Mouse (Mus musculus) MEL (cell line): Measurements from ENCODE around the gene Gm4216. TPM values are rescaled to one million over a fixed set of nuclear protein-coding genes. Genes with fewer than 3 reads are reported as not detected.
"Not testable (repeated sequence)": the region's sequence is repeated elsewhere in the genome, so short reads cannot be mapped to it uniquely, and the experiment has no call there.

Experiments used
- DNase-seq: peaks from one replicate; pipeline ENCODE4 v3.0.0; 2011; ENCODE audit warnings: low read depth, low spot score
- H3K27ac ChIP-seq: 2 replicates; pipeline ENCODE4 v1.5.1; 2012; ENCODE audit warnings: low read depth, mild to moderate bottlenecking, control low read depth, low read length, moderate library complexity; ENCODE audit not compliant: control insufficient read depth
- H3K27me3 ChIP-seq, 2 experiments: fragments of 150-350 bp in 1 of 2; sonication (generic) in 1 of 2; 2 replicates each; pipeline ENCODE4 v1.6.1; 2012; ENCODE audit warnings: low read length in 2 of 2, mild to moderate bottlenecking in 2 of 2, improper control_type of control experiment in 1 of 2, moderate library complexity in 1 of 2; ENCODE audit not compliant: insufficient read depth in 2 of 2, control insufficient read depth in 1 of 2
- H3K36me3 ChIP-seq, 2 experiments: 2 replicates each; pipeline ENCODE4 v1.6.1; 2012 to 2014; ENCODE audit warnings: low read length in 2 of 2, improper control_type of control experiment in 1 of 2, inconsistent platforms in 1 of 2, mild to moderate bottlenecking in 1 of 2; ENCODE audit not compliant: insufficient read depth in 2 of 2, control insufficient read depth in 1 of 2
- H3K4me1 ChIP-seq, 2 experiments: fragments of 150-350 bp in 1 of 2; sonication (generic) in 1 of 2; 2 replicates each; pipeline ENCODE4 v1.6.1; 2012; ENCODE audit warnings: low read length in 2 of 2, improper control_type of control experiment in 1 of 2, mild to moderate bottlenecking in 1 of 2; ENCODE audit not compliant: insufficient read depth in 2 of 2, control insufficient read depth in 1 of 2
- H3K4me3 ChIP-seq, 2 experiments: fragments of 150-350 bp in 1 of 2; sonication (generic) in 1 of 2; 2 replicates each; pipeline ENCODE4 v1.5.1; 2012; ENCODE audit warnings: low read depth in 2 of 2, low read length in 2 of 2, mild to moderate bottlenecking in 2 of 2, moderate library complexity in 2 of 2, control low read depth in 1 of 2, improper control_type of control experiment in 1 of 2; ENCODE audit not compliant: control insufficient read depth in 1 of 2, insufficient read depth in 1 of 2
- H3K79me2 ChIP-seq: 2 replicates; pipeline ENCODE4 v1.6.1; 2012; ENCODE audit warnings: mild to moderate bottlenecking, low read length, moderate library complexity; ENCODE audit not compliant: control insufficient read depth, poor library complexity, insufficient read depth
- H3K9ac ChIP-seq: 2 replicates; pipeline ENCODE4 v1.6.1; 2012; ENCODE audit warnings: low read depth, mild to moderate bottlenecking, control low read depth, low read length, moderate library complexity; ENCODE audit not compliant: control insufficient read depth, poor library complexity, severe bottlenecking
- H3K9me3 ChIP-seq: fragments of 150-350 bp; sonication (generic); replicated peaks from 2 replicates; pipeline ENCODE4 v1.6.1; 2012; ENCODE audit warnings: mild to moderate bottlenecking, low read length, improper control_type of control experiment, moderate library complexity; ENCODE audit not compliant: insufficient read depth
- polyA plus RNA-seq, 2 experiments: library from polyadenylated mRNA; stranded (reverse) in 1 of 2; unstranded in 1 of 2; fragments of >175 nt in 1 of 2; fragments of >200 nt in 1 of 2; gene quantifications; 2 replicates each; pipeline versions ENCODE4 v1.2.1 to v1.2.4; 2012; ENCODE audit warnings: low replicate concordance in 2 of 2, low read depth in 1 of 2; ENCODE audit not compliant: insufficient read length in 2 of 2, insufficient read depth in 1 of 2, missing spikeins in 1 of 2
- total RNA-seq: library from RNA; depleted of rRNA; stranded (reverse); fragments of 300-350 nt; gene quantifications from 2 replicates; pipeline ENCODE4 v1.2.3, GENCODE M21; 2012; rRNA removed

Gene Gm4216
- not detected in 2 replicates for total RNA-seq
- polyA plus RNA-seq = not detected

DNA sequence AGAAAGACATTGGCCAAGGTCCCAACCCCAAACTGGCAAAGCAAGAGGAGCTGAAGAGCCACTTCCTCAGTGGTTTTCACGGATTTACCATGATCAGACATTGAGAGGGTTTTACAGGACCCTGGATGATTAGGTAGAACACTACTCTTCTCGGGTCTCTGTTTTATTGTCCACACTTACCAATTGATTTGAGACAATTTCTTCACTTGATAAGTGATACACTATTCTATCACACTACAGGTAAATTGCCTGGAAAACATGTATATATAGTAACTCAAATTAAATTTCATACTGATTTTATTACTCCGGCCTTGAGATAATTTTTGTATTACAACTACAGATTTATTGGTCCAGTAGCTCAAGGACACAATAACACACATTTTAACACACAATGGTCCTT is at the start of gene Gm4216:
Gene Gm4216 (minus strand): TSS at position 101 of the 400 bp plus-strand sequence.
- H3K27ac ChIP-seq, H3K79me2 ChIP-seq, H3K36me3 ChIP-seq, H3K4me1 ChIP-seq, H3K4me3 ChIP-seq, H3K27me3 ChIP-seq, H3K9ac ChIP-seq, H3K9me3 ChIP-seq, DNase-seq: not testable (repeated sequence)

DNA sequence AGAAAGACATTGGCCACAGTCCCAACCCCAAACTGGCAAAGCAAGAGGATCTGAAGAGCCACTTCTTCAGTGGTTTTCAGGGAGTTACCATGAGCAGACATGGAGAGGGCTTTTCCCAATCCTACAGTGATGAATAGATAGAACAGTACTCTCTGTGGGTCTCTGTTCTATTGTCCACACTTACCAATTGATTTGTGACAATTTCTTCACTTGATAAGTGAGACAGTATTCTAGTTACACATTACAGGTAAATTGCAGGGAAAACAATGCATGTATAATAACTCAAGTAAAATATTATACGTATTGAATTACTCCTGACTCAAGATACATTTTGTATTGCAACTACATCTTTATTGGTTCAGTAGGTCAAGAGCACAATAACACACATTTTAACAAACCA is 47.6 kb upstream of the Gm4216 start, which contains the start of gene Gm8720:
Gene Gm8720 (minus strand): TSS at position 101 of the 400 bp plus-strand sequence.
- not testable (repeated sequence) for H3K4me3 ChIP-seq

DNA sequence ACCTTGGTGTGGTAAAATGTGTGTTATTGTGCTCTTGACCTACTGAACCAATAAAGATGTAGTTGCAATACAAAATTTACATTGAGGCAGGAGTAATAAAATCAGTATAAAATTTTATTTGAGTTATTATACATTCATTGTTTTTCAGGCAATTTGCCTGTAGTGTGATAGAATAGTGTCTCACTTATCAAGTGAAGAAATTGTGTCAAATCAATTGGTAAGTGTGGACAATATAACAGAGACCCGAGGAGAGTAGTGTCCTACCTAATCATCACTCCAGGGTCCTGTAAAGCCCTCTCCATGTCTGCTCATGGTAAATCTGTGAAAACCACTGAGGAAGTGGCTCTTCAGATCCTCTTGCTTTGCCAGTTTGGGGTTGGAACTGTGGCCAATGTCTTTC is 35.5 kb upstream of the Gm4216 start, which contains the start of gene Vmn1r163:
Gene Vmn1r163 (plus strand): TSS at position 301 of the 400 bp plus-strand sequence.
- DNase-seq, H3K4me1 ChIP-seq, H3K9ac ChIP-seq, H3K79me2 ChIP-seq, H3K36me3 ChIP-seq, H3K27ac ChIP-seq, H3K27me3 ChIP-seq, H3K9me3 ChIP-seq, H3K4me3 ChIP-seq: not testable (repeated sequence)

More for the DNA sequence above, 47.6 kb upstream of the Gm4216 start, which contains the start of gene Gm8720:
- not testable (repeated sequence) for H3K9ac ChIP-seq, DNase-seq, H3K27ac ChIP-seq, H3K36me3 ChIP-seq, H3K9me3 ChIP-seq, H3K4me1 ChIP-seq, H3K79me2 ChIP-seq, H3K27me3 ChIP-seq

DNA sequence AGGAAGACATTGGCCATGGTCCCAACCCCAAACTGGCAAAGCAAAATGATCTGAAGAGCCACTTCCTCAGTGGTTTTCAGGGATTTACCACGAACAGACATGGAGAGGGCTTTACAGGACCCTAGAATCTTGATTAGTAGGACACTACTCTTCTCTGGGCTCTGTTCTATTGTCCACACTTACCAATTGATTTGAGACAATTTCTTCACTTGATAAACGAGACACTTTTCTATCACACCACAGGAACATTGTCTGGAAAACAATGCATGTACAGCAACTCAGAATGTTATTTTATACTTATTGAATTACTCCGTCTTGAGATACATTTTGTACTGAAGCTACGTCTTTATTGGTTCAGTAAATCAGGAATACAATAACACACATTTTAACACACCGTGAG is 35.1 kb downstream of the Gm4216 start, which contains the start of gene Gm4214:
Gene Gm4214 (minus strand): TSS at position 101 of the 400 bp plus-strand sequence.
- DNase-seq, H3K9me3 ChIP-seq, H3K4me1 ChIP-seq, H3K27ac ChIP-seq, H3K27me3 ChIP-seq, H3K79me2 ChIP-seq, H3K9ac ChIP-seq, H3K36me3 ChIP-seq, H3K4me3 ChIP-seq: not testable (repeated sequence)

Other genes with a start within 250 kb of the Gm4216 start
- gene Vmn1r158, start 229.1 kb downstream of the Gm4216 start, total RNA-seq = not detected in 2 replicates
- not detected for gene Vmn1r158, start 229.1 kb downstream of the Gm4216 start, polyA plus RNA-seq
- not detected in 2 replicates for gene Vmn1r159, start 176.3 kb downstream of the Gm4216 start, total RNA-seq
- not detected for gene Vmn1r159, start 176.3 kb downstream of the Gm4216 start, polyA plus RNA-seq
- not detected in 2 replicates for gene Vmn1r160, start 148.7 kb downstream of the Gm4216 start, total RNA-seq
- gene Vmn1r160, start 148.7 kb downstream of the Gm4216 start, polyA plus RNA-seq = not detected
- not detected in 2 replicates for gene Gm4214, start 35.2 kb downstream of the Gm4216 start, total RNA-seq
- gene Gm4214, start 35.2 kb downstream of the Gm4216 start, polyA plus RNA-seq = not detected
- not detected in 2 replicates for gene Vmn1r163, start 35.6 kb upstream of the Gm4216 start, total RNA-seq
- not detected for gene Vmn1r163, start 35.6 kb upstream of the Gm4216 start, polyA plus RNA-seq
- gene Gm8720, start 47.5 kb upstream of the Gm4216 start, total RNA-seq = not detected in 2 replicates
- gene Gm8720, start 47.5 kb upstream of the Gm4216 start, polyA plus RNA-seq = not detected
- not detected in 2 replicates for gene Gm10662, start 124.6 kb upstream of the Gm4216 start, total RNA-seq
- not detected for gene Gm10662, start 124.6 kb upstream of the Gm4216 start, polyA plus RNA-seq
- gene Vmn1r165, start 197.4 kb upstream of the Gm4216 start, total RNA-seq = not detected in 2 replicates
- not detected for gene Vmn1r165, start 197.4 kb upstream of the Gm4216 start, polyA plus RNA-seq
- gene Vmn1r166, start 231.8 kb upstream of the Gm4216 start, total RNA-seq = not detected in 2 replicates
- not detected for gene Vmn1r166, start 231.8 kb upstream of the Gm4216 start, polyA plus RNA-seq